Mouse (Mus musculus) hindbrain, embryonic 14.5 days (tissue): ENCODE measurements at regions not wholly inside any gene's neighbourhood (a gene's known extent, or its start where the extent isn't known, plus 50 kb on each side); places are given as distances from the start of the nearest gene placed in this dataset.
"Not testable (repeated sequence)": the region's sequence is repeated elsewhere in the genome, so short reads cannot be mapped to it uniquely, and the experiment has no call there.

Experiments
- ATAC-seq: fragments of 200-750 bp; cut with Nextera tagmentation; 2 replicates; pipeline ENCODE4 v1.8.0; 2017; ENCODE audit warnings: moderate number of reproducible peaks, mild to moderate bottlenecking, moderate TSS enrichment, moderate library complexity; ENCODE audit not compliant: low FRiP score
- DNase-seq: peaks from one replicate; pipeline ENCODE4 v3.0.0-alpha.2; 2015; ENCODE audit warnings: low spot score
- H3K27ac ChIP-seq: fragments of 300-500 bp; sonication (generic); 2 replicates; pipeline ENCODE4 v1.5.1; 2014; ENCODE audit warnings: mild to moderate bottlenecking, moderate library complexity
- H3K27me3 ChIP-seq: fragments of 300-500 bp; sonication (generic); 2 replicates; pipeline ENCODE4 v1.6.1; 2014; ENCODE audit warnings: mild to moderate bottlenecking, low read length, mixed read lengths; ENCODE audit not compliant: control insufficient read depth, insufficient read depth
- H3K36me3 ChIP-seq: fragments of 300-500 bp; sonication (generic); replicated peaks from 2 replicates; pipeline ENCODE4 v1.6.1; 2014; ENCODE audit not compliant: control insufficient read depth, insufficient read depth
- H3K4me1 ChIP-seq: fragments of 300-500 bp; sonication (generic); replicated peaks from 2 replicates; pipeline ENCODE4 v1.6.1; 2014; ENCODE audit warnings: antibody characterized with exemption, low read length, mixed read lengths; ENCODE audit not compliant: control insufficient read depth, insufficient read depth
- H3K4me2 ChIP-seq: fragments of 300-500 bp; sonication (generic); replicated peaks from 2 replicates; pipeline ENCODE4 v1.6.1; 2014; ENCODE audit warnings: mild to moderate bottlenecking, moderate library complexity
- H3K4me3 ChIP-seq: fragments of 300-500 bp; sonication (generic); replicated peaks from 2 replicates; pipeline ENCODE4 v1.5.1; 2014; ENCODE audit warnings: mild to moderate bottlenecking, low read length
- H3K9ac ChIP-seq: fragments of 300-500 bp; sonication (generic); 2 replicates; pipeline ENCODE4 v1.6.1; 2014
- H3K9me3 ChIP-seq: fragments of 300-500 bp; sonication (generic); 2 replicates; pipeline ENCODE4 v1.6.1; 2016; ENCODE audit warnings: low read length; ENCODE audit not compliant: control insufficient read depth
- WGBS: fragments of 180-500 bp; shearing (Covaris S2); extraction: QIAGEN DNeasy Blood & Tissue Kit; methylation state at CpG from one replicate; pipeline ENCODE4 v1.1.7; 2014; 5-methylcytosine and 5-hydroxymethylcytosine counted together

GRCm38 (mm10) chr13:72495353-72495752, 133.3 kb upstream of the Irx2 start:
- ATAC-seq (no peak), DNase-seq (no peak)
- Histone ChIP-seq H3K4me3 (no peak overlapping the region), H3K4me2 (no peak overlapping the region), H3K27ac (no peak overlapping the region), H3K4me1 (0 out of 2 replicates have a peak, but pooled peaks cover 2% of the 10 kb centered on the region), H3K36me3 (no peaks in the 10 kb centered on the region), H3K9me3 (no peaks in the 10 kb centered on the region), H3K27me3 (no peaks in the 10 kb centered on the region), H3K9ac (no peak overlapping the region)
- 85% methylated on average over 7 of the region's 7 CpGs for WGBS

DNA sequence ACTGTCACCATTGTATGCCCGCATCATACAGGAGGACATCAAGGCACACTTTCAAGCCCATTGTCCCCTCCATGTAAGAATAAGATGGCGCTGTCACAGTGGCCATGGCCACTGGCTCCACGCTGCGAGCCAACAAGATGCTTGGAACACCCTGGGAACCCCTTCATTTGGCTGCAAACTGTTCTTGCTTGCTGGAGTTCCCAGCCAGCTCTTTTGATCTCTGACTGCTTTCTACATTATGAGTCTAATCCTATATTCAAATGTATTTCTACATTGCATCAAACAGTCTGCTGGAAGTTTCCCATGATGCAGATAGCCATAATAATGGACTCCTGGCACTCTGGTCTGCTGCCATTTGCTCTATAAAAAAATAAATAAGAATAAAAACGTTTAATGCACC, 131.6 kb upstream of the Irx2 start:
- H3K9me3 ChIP-seq: no peaks in the 10 kb centered on the region
- H3K36me3 ChIP-seq: no peaks in the 10 kb centered on the region
- no peak overlapping the region for H3K4me3 ChIP-seq
- DNase-seq (no peak), ATAC-seq (no peak)
- no peak overlapping the region for H3K27ac ChIP-seq
- 0 out of 2 replicates have a peak, but pooled peaks cover 2% of the 10 kb centered on the region for H3K4me1 ChIP-seq
- H3K9ac ChIP-seq: no peak overlapping the region
- 70% methylated on average over 5 of the region's 5 CpGs for WGBS
- H3K4me2 ChIP-seq: no peak overlapping the region
- no peaks in the 10 kb centered on the region for H3K27me3 ChIP-seq

- H3K27me3 ChIP-seq: no peaks in the 10 kb centered on the region
- no peaks in the 10 kb centered on the region for H3K36me3 ChIP-seq
- ATAC-seq (no peak; the same call in 1 of the 2 replicates), DNase-seq (peak; percentile 43)
- WGBS: 19% methylated on average over 10 of the region's 10 CpGs
- no peaks in the 10 kb centered on the region for H3K9me3 ChIP-seq
- H3K4me3 ChIP-seq: no peak overlapping the region
- H3K9ac ChIP-seq: no peak overlapping the region
- H3K27ac ChIP-seq: no peak overlapping the region
- H3K4me2 ChIP-seq: no peak overlapping the region
- 0 out of 2 replicates have a peak, but pooled peaks cover 2% of the 10 kb centered on the region for H3K4me1 ChIP-seq
Measured at GRCm38 (mm10) chr13:72497521-72497920, 131.1 kb upstream of the Irx2 start.

DNA sequence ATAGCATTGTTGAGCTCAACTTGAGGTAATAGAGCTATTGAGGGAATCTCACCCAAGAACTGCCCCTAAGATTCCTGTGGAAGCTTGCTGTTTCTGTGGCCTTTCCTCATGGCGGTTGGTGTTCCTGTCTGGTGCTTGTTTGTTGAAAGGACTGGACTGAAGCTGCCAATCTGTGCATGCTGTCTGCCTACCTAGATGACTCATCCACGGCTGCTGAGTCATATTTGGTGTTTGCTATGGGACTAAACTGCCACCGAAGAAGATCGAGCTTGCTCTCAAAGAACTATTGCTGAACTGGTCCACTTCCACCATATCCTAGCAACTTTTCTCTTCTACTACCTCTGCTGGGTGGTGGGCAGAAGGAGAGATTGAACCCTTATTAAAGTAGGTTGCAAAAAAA, 122.7 kb upstream of the Irx2 start:
- no peaks in the 10 kb centered on the region for H3K27me3 ChIP-seq
- DNase-seq (no peak), ATAC-seq (no peak)
- no peaks in the 10 kb centered on the region for H3K36me3 ChIP-seq
- H3K4me3 ChIP-seq: no peak overlapping the region
- 90% methylated on average over 4 of the region's 4 CpGs for WGBS
- H3K27ac ChIP-seq: no peak overlapping the region
- no peak overlapping the region for H3K4me2 ChIP-seq
- H3K9me3 ChIP-seq: no peaks in the 10 kb centered on the region
- H3K9ac ChIP-seq: no peak overlapping the region
- H3K4me1 ChIP-seq: no peaks in the 10 kb centered on the region

- 84% methylated on average over 4 of the region's 4 CpGs for WGBS
- H3K4me1 ChIP-seq: no peaks in the 10 kb centered on the region
- no peak overlapping the region for H3K27ac ChIP-seq
- DNase-seq (no peak), ATAC-seq (no peak)
- no peaks in the 10 kb centered on the region for H3K27me3 ChIP-seq
- H3K4me3 ChIP-seq: no peak overlapping the region
- no peak overlapping the region for H3K9ac ChIP-seq
- H3K36me3 ChIP-seq: no peaks in the 10 kb centered on the region
- H3K9me3 ChIP-seq: peaks cover 4% of the 10 kb centered on the region; the same call in 1 of the 2 replicates
- H3K4me2 ChIP-seq: no peak overlapping the region
Measured at GRCm38 (mm10) chr13:72538633-72539032, 90.0 kb upstream of the Irx2 start.

- no peak overlapping the region for H3K4me3 ChIP-seq
- no peaks in the 10 kb centered on the region for H3K36me3 ChIP-seq
- no peaks in the 10 kb centered on the region for H3K4me1 ChIP-seq
- ATAC-seq (no peak), DNase-seq (no peak)
- H3K27ac ChIP-seq: no peak overlapping the region
- H3K9ac ChIP-seq: no peak overlapping the region
- WGBS: 97% methylated on average over 3 of the region's 3 CpGs
- peaks cover 4% of the 10 kb centered on the region; the same call in 1 of the 2 replicates for H3K9me3 ChIP-seq
- H3K4me2 ChIP-seq: no peak overlapping the region
- no peaks in the 10 kb centered on the region for H3K27me3 ChIP-seq
Measured at GRCm38 (mm10) chr13:72541706-72542105, 86.9 kb upstream of the Irx2 start.

DNA sequence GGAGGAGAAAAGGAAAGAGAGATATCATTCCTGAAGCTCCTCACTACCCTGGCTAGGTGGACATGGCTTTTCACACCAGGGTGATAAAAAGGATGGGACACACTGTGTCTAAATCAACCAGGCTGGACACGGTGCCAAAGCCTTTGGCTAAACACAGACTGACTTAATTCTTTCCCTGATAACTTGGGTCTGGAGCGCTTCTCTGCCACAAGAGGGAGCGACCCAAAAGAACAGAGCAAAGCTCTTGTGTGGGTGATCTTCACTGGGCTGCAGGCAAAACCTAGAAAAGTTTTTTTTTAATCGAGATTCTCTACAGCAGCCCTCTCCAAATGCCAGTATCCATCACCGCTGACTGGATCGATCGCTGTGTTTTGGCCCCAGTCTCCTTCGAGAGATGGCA, 70.7 kb upstream of the Irx2 start:
- no peak for ATAC-seq
- no peak for DNase-seq
- Histone ChIP-seq H3K4me3 (no peak overlapping the region), H3K4me2 (no peak overlapping the region), H3K36me3 (no peaks in the 10 kb centered on the region), H3K27ac (no peak overlapping the region), H3K9me3 (no peaks in the 10 kb centered on the region), H3K4me1 (no peaks in the 10 kb centered on the region), H3K27me3 (no peaks in the 10 kb centered on the region), H3K9ac (no peak overlapping the region)
- WGBS: 79% methylated on average over 8 of the region's 8 CpGs

- Histone ChIP-seq H3K4me3 (no peak overlapping the region), H3K27me3 (no peaks in the 10 kb centered on the region), H3K27ac (no peak overlapping the region), H3K4me2 (no peak overlapping the region), H3K9ac (no peak overlapping the region), H3K4me1 (no peaks in the 10 kb centered on the region), H3K36me3 (no peaks in the 10 kb centered on the region), H3K9me3 (no peaks in the 10 kb centered on the region)
- no peak for DNase-seq
- 43% methylated on average over 7 of the region's 7 CpGs for WGBS
- ATAC-seq: no peak
Measured at GRCm38 (mm10) chr13:72571871-72572270, 56.7 kb upstream of the Irx2 start.

GRCm38 (mm10) chr13:72572846-72573245, 55.8 kb upstream of the Irx2 start:
- no peak overlapping the region for H3K4me2 ChIP-seq
- ATAC-seq: no peak
- WGBS: 37% methylated on average over 1 of the region's 1 CpGs

DNA sequence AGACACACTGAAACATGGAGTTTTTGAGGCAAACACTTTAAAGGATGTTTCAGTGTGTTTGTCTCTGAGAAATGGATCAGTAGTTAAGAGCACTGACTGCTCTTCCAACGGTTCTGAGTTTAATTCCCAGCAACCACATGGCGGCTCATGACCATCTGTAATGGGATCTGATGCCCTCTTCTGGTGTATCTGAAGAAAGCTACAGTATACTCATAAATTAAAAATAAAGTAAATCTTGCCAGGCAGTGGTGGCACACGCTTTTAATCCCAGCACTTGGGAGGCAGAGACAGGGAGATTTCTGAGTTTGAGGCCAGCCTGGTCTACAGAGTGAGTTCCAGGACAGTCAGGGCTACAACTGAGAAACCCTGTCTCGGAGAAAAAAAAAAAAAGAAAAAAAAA, 54.5 kb upstream of the Irx2 start:
- not testable (repeated sequence) for H3K27ac ChIP-seq, H3K36me3 ChIP-seq, ATAC-seq, H3K9ac ChIP-seq, H3K9me3 ChIP-seq, DNase-seq, H3K4me2 ChIP-seq, H3K4me3 ChIP-seq, H3K27me3 ChIP-seq, H3K4me1 ChIP-seq
- 70% methylated on average over 4 of the region's 4 CpGs for WGBS

More at GRCm38 (mm10) chr13:72572846-72573245, 55.8 kb upstream of the Irx2 start:
- no peaks in the 10 kb centered on the region for H3K9me3 ChIP-seq
- DNase-seq: no peak
- H3K27me3 ChIP-seq: no peaks in the 10 kb centered on the region
- no peak overlapping the region for H3K27ac ChIP-seq
- H3K9ac ChIP-seq: no peak overlapping the region
- no peaks in the 10 kb centered on the region for H3K4me1 ChIP-seq
- no peak overlapping the region for H3K4me3 ChIP-seq
- no peaks in the 10 kb centered on the region for H3K36me3 ChIP-seq
